Mouse (Mus musculus) CH12.LX (cell line): ENCODE measurements around the gene Aig1. TPM values are rescaled to one million over a fixed set of nuclear protein-coding genes. Genes with fewer than 3 reads are reported as not detected.

Experiments
- DNase-seq: peaks from one replicate; pipeline ENCODE4 v3.0.0-alpha.2; 2013; ENCODE audit errors: extremely low read depth
- H3K27ac ChIP-seq: 2 replicates; pipeline ENCODE4 v1.5.1; 2012; ENCODE audit warnings: low read depth, mild to moderate bottlenecking, control low read depth, moderate library complexity; ENCODE audit not compliant: insufficient read depth
- H3K27me3 ChIP-seq: replicated peaks from 2 replicates; pipeline ENCODE3; 2012; ENCODE audit warnings: inconsistent platforms
- H3K36me3 ChIP-seq, 2 experiments: replicated peaks in 1 of 2; 2 replicates each; pipeline versions ENCODE3 to v1.6.1; 2012; ENCODE audit warnings: inconsistent platforms in 1 of 2, low read length in 1 of 2, mild to moderate bottlenecking in 1 of 2, mixed read lengths in 1 of 2, moderate library complexity in 1 of 2; ENCODE audit not compliant: control insufficient read depth in 1 of 2, insufficient read depth in 1 of 2
- H3K4me1 ChIP-seq, 2 experiments: 2 replicates each; pipeline ENCODE4 v1.6.1; 2012; ENCODE audit warnings: inconsistent platforms in 1 of 2, moderate library complexity in 1 of 2; ENCODE audit not compliant: insufficient read depth in 2 of 2, control insufficient read depth in 1 of 2
- H3K4me2 ChIP-seq: 2 replicates; pipeline ENCODE4 v1.6.1; 2012; ENCODE audit warnings: low read depth, mild to moderate bottlenecking, control low read depth; ENCODE audit not compliant: poor library complexity, insufficient read depth, severe bottlenecking
- H3K4me3 ChIP-seq, 3 experiments: fragments of 150-350 bp in 1 of 3; sonication (generic) in 1 of 3; replicated peaks in 1 of 3; 2 replicates each; pipeline versions ENCODE3 to v1.5.1; 2011 to 2012; ENCODE audit warnings: low read depth in 2 of 3, low read length in 2 of 3, mild to moderate bottlenecking in 2 of 3, moderate library complexity in 2 of 3, control low read depth in 1 of 3, improper control_type of control experiment in 1 of 3, inconsistent platforms in 1 of 3, mixed read lengths in 1 of 3; ENCODE audit not compliant: poor library complexity in 1 of 3
- H3K79me2 ChIP-seq: replicated peaks from 2 replicates; pipeline ENCODE4 v1.6.1; 2012; ENCODE audit warnings: mild to moderate bottlenecking, moderate library complexity; ENCODE audit not compliant: control insufficient read depth, poor library complexity, insufficient read depth, severe bottlenecking; ENCODE audit errors: extremely low read depth
- H3K9ac ChIP-seq: 2 replicates; pipeline ENCODE4 v1.6.1; 2012; ENCODE audit warnings: low read depth, mild to moderate bottlenecking, control low read depth, moderate library complexity; ENCODE audit not compliant: insufficient read depth
- H3K9me3 ChIP-seq: replicated peaks from 2 replicates; pipeline ENCODE3; 2012; ENCODE audit warnings: low read length, inconsistent platforms, mixed read lengths
- CHD1 ChIP-seq: IDR thresholded peaks from 2 replicates; pipeline ENCODE4 v1.6.1; 2012; ENCODE audit warnings: low read depth, low read length, improper control_type of control experiment, inconsistent platforms
- CTCF ChIP-seq, 2 experiments: IDR thresholded peaks in 1 of 2; conservative IDR thresholded peaks in 1 of 2; 2 replicates each; pipeline ENCODE4 v1.5.1; 2011 to 2012; ENCODE audit warnings: low read depth in 2 of 2, low read length in 2 of 2, improper control_type of control experiment in 1 of 2, inconsistent platforms in 1 of 2, mild to moderate bottlenecking in 1 of 2, moderate library complexity in 1 of 2
- E2F4 ChIP-seq: IDR thresholded peaks from 2 replicates; pipeline ENCODE4 v1.6.1; 2011; ENCODE audit warnings: low read depth, low read length, improper control_type of control experiment; ENCODE audit not compliant: insufficient replicate concordance
- ETS1 ChIP-seq: conservative IDR thresholded peaks from 2 replicates; pipeline ENCODE4 v1.6.1; 2012; ENCODE audit warnings: low read depth, mild to moderate bottlenecking, inconsistent platforms, low read length, improper control_type of control experiment, moderate library complexity
- IRF4 ChIP-seq: IDR thresholded peaks from 2 replicates; pipeline ENCODE4 v1.6.1; 2014; ENCODE audit warnings: low read depth, mild to moderate bottlenecking, inconsistent platforms, low read length, improper control_type of control experiment
- MAX ChIP-seq: IDR thresholded peaks from 2 replicates; pipeline ENCODE4 v1.6.1; 2011; ENCODE audit warnings: low read length, improper control_type of control experiment
- MAZ ChIP-seq: IDR thresholded peaks from 2 replicates; pipeline ENCODE4 v1.6.1; 2012; ENCODE audit warnings: low read depth, mild to moderate bottlenecking, inconsistent platforms, low read length, improper control_type of control experiment, moderate library complexity
- MXI1 ChIP-seq: IDR thresholded peaks from 2 replicates; pipeline ENCODE4 v1.6.1; 2011; ENCODE audit warnings: mild to moderate bottlenecking, low read depth, low read length, improper control_type of control experiment
- NRF1 ChIP-seq: IDR thresholded peaks from 2 replicates; pipeline ENCODE4 v1.6.1; 2014; ENCODE audit warnings: low read depth, mild to moderate bottlenecking, inconsistent platforms, low read length, improper control_type of control experiment, moderate library complexity
- PAX5 ChIP-seq: IDR thresholded peaks from 2 replicates; pipeline ENCODE4 v1.6.1; 2012; ENCODE audit warnings: low read length, inconsistent platforms, mixed read lengths
- POLR2A ChIP-seq: IDR thresholded peaks from 2 replicates; pipeline ENCODE4 v1.6.1; 2011; ENCODE audit warnings: low read depth, mild to moderate bottlenecking, improper control_type of control experiment, low read length
- POLR2AphosphoS2 ChIP-seq: IDR thresholded peaks from 2 replicates; pipeline ENCODE4 v1.6.1; 2011; ENCODE audit warnings: low read depth, low read length, improper control_type of control experiment
- RAD21 ChIP-seq: IDR thresholded peaks from 2 replicates; pipeline ENCODE4 v1.6.1; 2011; ENCODE audit warnings: low read depth, mild to moderate bottlenecking, low read length, improper control_type of control experiment, moderate library complexity
- SMC3 ChIP-seq: IDR thresholded peaks from 2 replicates; pipeline ENCODE4 v1.6.1; 2011; ENCODE audit warnings: low read depth, low read length, improper control_type of control experiment
- TCF12 ChIP-seq: IDR thresholded peaks from 2 replicates; pipeline ENCODE4 v1.6.1; 2014; ENCODE audit warnings: low read depth, mild to moderate bottlenecking, inconsistent platforms, low read length, improper control_type of control experiment
- UBTF ChIP-seq: IDR thresholded peaks from 2 replicates; pipeline ENCODE4 v1.6.1; 2012; ENCODE audit warnings: low read depth, mild to moderate bottlenecking, inconsistent platforms, low read length, improper control_type of control experiment, moderate library complexity
- USF2 ChIP-seq: conservative IDR thresholded peaks from 2 replicates; pipeline ENCODE4 v1.6.1; 2011; ENCODE audit warnings: low read depth, low read length, improper control_type of control experiment
- ZMIZ1 ChIP-seq: IDR thresholded peaks from 2 replicates; pipeline ENCODE4 v1.6.1; 2012; ENCODE audit warnings: low read depth, mild to moderate bottlenecking, inconsistent platforms, low read length, improper control_type of control experiment
- dilution Hi-C: fragments of 300-500 bp; cut with MboI; formaldehyde crosslinking; loops from 2 replicates; pipeline ENCODE4 v1.14.3; 2020; ENCODE audit warnings: low sequenced_read_pairs; ENCODE audit not compliant: extremely low pct_unique_long_range_greater_than_20kb, extremely low pct_ligation_motif_present
- in situ Hi-C: fragments of 300-500 bp; cut with MboI; formaldehyde crosslinking; loops from 3 replicates; pipeline ENCODE4 v1.14.3; 2019; ENCODE audit warnings: low sequenced_read_pairs, low pct_ligation_motif_present, low pct_unique_long_range_greater_than_20kb, mixed read lengths
- polyA plus RNA-seq: library from polyadenylated mRNA; unstranded; fragments of >175 nt; gene quantifications from 2 replicates; pipeline ENCODE4 v1.2.1, GENCODE M21; 2012; ENCODE audit warnings: low read depth; ENCODE audit not compliant: insufficient read length
- total RNA-seq, 2 experiments: library from RNA; depleted of rRNA; stranded (reverse); fragments of 300-350 nt in 1 of 2; fragments of >200 nt in 1 of 2; gene quantifications; 2 replicates each; pipeline ENCODE4 v1.2.3; 2012 to 2014

The Aig1 gene
- total and polyA plus RNA-seq, 3 experiments, result 1.6 to 10.8 (median 2.4) TPM

DNA sequence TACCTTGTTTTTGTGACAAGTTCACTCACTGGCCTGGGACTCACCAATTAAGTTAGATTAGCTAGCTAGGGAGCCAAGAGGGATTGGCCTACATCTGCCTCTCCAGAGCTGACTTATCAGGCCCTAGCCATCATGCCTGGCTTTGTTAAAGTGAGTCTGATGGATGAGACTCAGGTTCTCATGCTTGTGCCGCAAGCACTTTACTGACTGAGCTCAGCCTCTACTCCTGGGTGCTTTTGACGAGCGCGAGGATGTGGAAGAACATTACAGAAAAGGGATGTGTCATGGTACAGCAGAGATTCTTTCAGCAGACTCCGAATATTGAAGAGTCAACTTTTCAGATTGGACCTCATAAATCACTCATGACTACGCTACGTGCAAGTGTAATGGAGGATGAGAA is 12.8 kb downstream of the Aig1 start:
- no peaks in the 10 kb centered on the region for H3K27me3 ChIP-seq
- H3K36me3 ChIP-seq, result no peaks in the 10 kb centered on the region
- H3K79me2 ChIP-seq, result no peaks in the 10 kb centered on the region; the same call in 1 of the 2 replicates
- in situ Hi-C loops, result no loop called here
- no peak for DNase-seq
- H3K9me3 ChIP-seq, result no peaks in the 10 kb centered on the region
- no peak for TF ChIP-seq E2F4
- TF ChIP-seq CHD1, result no peak
- TF ChIP-seq SMC3, result no peak
- no peak for TF ChIP-seq POLR2A
- no peak for TF ChIP-seq USF2
- TF ChIP-seq MAZ, result no peak
- TF ChIP-seq TCF12, result no peak
- no peak for TF ChIP-seq NRF1
- no peak for TF ChIP-seq MXI1
- TF ChIP-seq PAX5, result no peak
- no peak for TF ChIP-seq ETS1
- no peak for TF ChIP-seq IRF4
- no peak for TF ChIP-seq RAD21
- no peak for TF ChIP-seq POLR2AphosphoS2
- no peaks in the 10 kb centered on the region for H3K4me1 ChIP-seq
- dilution Hi-C loops, result no loop called here
- no peak overlapping the region for H3K4me2 ChIP-seq
- no peak overlapping the region for H3K27ac ChIP-seq
- H3K4me3 ChIP-seq, result no peak overlapping the region
- H3K9ac ChIP-seq, result no peak overlapping the region

- H3K79me2 ChIP-seq, result no peaks in the 10 kb centered on the region
- H3K36me3 ChIP-seq, result no peaks in the 10 kb centered on the region
- TF ChIP-seq MAX (no peak), CTCF (conservative IDR thresholded peaks at IDR 0.05 in 1 of 2, IDR thresholded peaks at IDR 0.05 in 1 of 2; ENCODE audit: low read depth in 2 of 2, low read length in 2 of 2) (no peak), UBTF (no peak), ZMIZ1 (no peak)
- H3K4me1 ChIP-seq, result no peaks in the 10 kb centered on the region
- H3K4me2 ChIP-seq, result no peak overlapping the region
- in situ Hi-C loops, result no loop called here
- DNase-seq, result no peak
- H3K27ac ChIP-seq, result no peak overlapping the region
- no peak overlapping the region for H3K4me3 ChIP-seq
- H3K27me3 ChIP-seq, result no peaks in the 10 kb centered on the region
- dilution Hi-C loops, result no loop called here
- no peak overlapping the region for H3K9ac ChIP-seq
- H3K9me3 ChIP-seq, result no peaks in the 10 kb centered on the region
These were observed 13.7 kb downstream of the Aig1 start for GRCm38 (mm10) chr10:13855111-13855510.
